Mouse (Mus musculus) lung, adult 2 months (tissue): ENCODE measurements at regions not wholly inside any gene's neighbourhood (a gene's known extent, or its start where the extent isn't known, plus 50 kb on each side); places are given as distances from the start of the nearest gene placed in this dataset.

Experiments used
- DNase-seq: peaks from one replicate; pipeline ENCODE4 v3.0.0; 2022
- H3K4me1 ChIP-seq: fragments of 200-500 bp; 2 replicates; pipeline ENCODE4 v1.6.1; 2011; ENCODE audit warnings: low read length; ENCODE audit not compliant: control insufficient read depth, insufficient read depth
- H3K4me3 ChIP-seq: fragments of 200-500 bp; replicated peaks from 2 replicates; pipeline ENCODE3; 2011; ENCODE audit warnings: low read depth, mild to moderate bottlenecking, control low read depth, low read length; ENCODE audit errors: extremely low read depth
- CTCF ChIP-seq: fragments of 200-500 bp; IDR thresholded peaks from 2 replicates; pipeline ENCODE4 v1.5.1; 2011; ENCODE audit warnings: mild to moderate bottlenecking, low read length, control low read depth; ENCODE audit not compliant: insufficient read depth
- POLR2A ChIP-seq: fragments of 200-500 bp; IDR thresholded peaks from 2 replicates; pipeline ENCODE4 v1.6.1; 2011; ENCODE audit warnings: low read depth, mild to moderate bottlenecking, control low read depth, low read length, borderline replicate concordance; ENCODE audit errors: extremely low read depth
- WGBS: fragments of 180-500 bp; shearing (Covaris S2); methylation state at CpG from one replicate; pipeline ENCODE4 v1.1.7; 2018; 5-methylcytosine and 5-hydroxymethylcytosine counted together

DNA sequence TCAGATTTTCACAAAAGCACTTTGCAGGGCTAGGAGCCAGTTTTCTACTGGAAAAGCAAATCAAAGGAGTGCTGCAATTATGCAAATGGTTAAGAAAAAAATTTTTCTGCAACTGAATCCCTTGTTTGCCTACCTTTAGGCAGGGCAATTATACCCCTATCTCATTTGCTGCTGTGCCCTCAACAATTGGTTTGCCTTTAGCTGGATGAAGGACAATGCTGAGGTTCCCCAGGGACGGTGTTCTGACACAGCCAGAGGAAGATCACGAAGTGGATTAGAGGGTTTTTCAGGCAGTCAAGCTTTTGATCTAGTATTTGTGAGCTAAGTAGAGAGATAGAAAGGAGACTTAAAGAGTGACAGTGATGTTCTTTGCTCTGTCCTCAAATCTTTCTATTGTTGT, 72.6 kb upstream of the Cerkl start:
- no peak for DNase-seq
- TF ChIP-seq POLR2A (no peak), CTCF (no peak)
- Histone ChIP-seq H3K4me3 (no peak overlapping the region), H3K4me1 (no peaks in the 10 kb centered on the region)
- WGBS, result 78% methylated on average over 2 of the region's 2 CpGs

DNA sequence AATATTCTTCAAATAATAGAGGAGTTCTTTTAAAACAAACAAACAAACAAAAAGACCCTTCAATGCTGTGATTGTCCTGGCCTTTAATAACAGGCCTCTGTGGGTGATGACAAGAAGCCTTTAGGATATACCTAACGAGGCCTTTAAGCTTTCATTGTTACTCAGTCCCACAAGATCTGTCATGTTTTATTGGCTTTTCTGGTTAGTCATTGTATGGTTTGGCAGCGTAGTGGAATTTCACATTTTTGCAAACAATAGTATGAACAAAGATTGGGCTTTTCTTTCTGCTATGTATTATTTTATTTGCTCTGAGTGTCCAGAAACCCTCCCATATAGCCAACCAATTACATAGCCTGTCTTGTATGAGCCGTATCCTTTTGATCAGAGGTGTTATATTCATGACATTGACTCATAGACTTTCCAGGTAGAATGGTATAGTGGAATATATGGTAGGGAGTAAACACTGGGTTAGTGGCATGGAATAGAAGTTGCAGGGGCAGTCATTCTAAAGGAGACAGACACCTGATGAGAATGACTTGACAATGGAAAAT, 76.1 kb upstream of the Cerkl start:
- 79% methylated on average over 3 of the region's 3 CpGs for WGBS
- H3K4me1 ChIP-seq, result no peaks in the 10 kb centered on the region
- DNase-seq, result no peak
- H3K4me3 ChIP-seq, result no peak overlapping the region
- no peak for TF ChIP-seq POLR2A
- TF ChIP-seq CTCF, result no peak

DNA sequence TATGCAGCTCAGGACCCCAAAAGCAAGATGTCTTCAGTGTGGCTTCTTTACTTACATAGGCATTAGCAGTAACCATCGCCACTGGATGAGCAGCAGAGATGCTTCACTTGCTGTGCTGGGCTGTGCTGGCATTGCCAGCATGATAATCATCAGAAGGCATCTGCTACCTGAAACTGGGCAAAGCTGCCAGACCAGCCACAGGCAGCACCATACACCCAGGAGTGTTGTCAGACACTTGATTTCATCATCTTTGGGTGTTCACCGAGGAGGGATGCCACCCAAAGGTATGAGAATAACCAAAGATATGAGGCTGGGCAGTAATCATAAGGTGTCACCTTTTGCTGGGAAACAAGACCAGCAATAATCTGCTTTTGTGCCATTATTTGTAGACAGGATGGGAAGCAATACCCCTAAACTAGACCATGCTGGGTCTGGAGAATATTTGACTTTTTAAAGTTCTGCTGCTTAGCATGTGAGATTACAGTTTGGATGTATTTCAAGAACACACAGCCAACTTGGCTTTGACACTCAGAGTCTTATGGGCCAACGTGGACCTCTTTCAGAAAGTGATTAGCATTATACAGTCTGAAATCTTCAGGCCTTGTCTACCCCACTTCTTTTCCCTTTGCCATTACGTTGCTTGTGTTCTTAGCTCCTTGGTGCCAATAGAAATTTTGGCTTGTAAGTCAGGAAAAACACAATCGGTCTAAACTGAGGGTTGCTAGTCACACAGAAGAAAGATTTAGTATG, 80.7 kb upstream of the Cerkl start:
- Histone ChIP-seq H3K4me1 (no peaks in the 10 kb centered on the region), H3K4me3 (no peak overlapping the region)
- 60% methylated on average over 5 of the region's 5 CpGs for WGBS
- no peak for DNase-seq
- no peak for TF ChIP-seq POLR2A
- TF ChIP-seq CTCF, result no peak

DNA sequence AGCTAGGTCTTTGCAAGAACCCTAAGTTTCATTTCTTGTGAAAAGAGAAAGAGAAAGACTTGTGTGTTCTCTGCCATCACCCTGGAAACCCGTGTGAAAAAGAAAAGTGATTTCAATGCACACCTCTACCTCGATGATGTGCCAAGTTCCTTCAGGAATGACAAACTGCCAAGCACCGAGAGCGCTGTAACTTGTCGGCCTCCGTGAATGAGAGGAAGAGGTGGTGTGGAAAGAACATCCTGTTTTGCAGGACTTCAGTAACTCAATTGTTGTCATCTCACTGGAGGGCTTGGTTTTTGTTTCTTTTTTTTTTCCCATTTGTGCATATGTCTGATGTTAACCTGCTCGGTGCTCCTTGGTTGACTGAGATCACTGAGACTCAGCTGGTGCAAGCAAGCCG, 83.8 kb upstream of the Cerkl start:
- TF ChIP-seq CTCF (no peak), POLR2A (no peak)
- WGBS, result 45% methylated on average over 8 of the region's 8 CpGs
- H3K4me3 ChIP-seq, result no peak overlapping the region
- DNase-seq, result no peak
- peaks cover 2% of the 10 kb centered on the region for H3K4me1 ChIP-seq

DNA sequence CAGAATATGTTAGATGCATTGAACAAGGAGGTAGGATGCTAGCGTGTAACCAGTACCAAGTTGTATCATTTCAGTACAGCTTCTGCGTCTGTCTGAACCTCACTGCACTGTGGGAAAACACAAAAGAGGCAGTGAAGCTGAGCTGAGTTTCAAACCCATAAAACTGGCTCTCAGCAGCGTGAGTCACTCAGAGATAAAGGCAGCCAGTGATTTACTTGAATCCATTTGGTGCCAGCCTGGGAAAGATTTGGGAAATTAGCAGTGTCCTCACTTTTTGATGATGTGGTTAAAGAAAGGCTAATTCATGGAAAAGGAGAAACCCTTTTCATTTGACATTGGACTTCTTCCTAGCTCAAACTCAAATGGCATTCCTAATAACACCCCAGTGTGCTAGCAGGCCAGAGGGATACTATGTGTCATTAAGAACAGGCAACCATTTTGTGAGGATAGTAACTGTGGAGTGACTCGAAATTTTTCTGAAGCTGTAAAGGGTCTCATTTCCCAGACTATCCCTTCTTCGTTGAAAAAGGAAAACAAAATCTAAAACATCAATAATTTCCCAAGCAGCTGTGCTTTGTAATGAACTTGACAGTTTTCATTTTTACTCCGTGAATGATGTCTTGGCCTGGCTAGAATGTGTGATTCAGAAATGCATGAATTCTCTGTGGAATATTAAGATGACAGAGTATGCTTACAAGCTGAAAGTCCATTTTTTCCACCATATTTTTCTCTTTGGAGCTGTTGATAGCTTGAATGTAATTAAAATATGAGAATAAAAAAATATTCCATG, 85.8 kb upstream of the Cerkl start:
- no peak for DNase-seq
- TF ChIP-seq CTCF (no peak), POLR2A (no peak)
- H3K4me3 ChIP-seq, result no peak overlapping the region
- 77% methylated on average over 6 of the region's 6 CpGs for WGBS
- peaks cover 2% of the 10 kb centered on the region for H3K4me1 ChIP-seq

DNA sequence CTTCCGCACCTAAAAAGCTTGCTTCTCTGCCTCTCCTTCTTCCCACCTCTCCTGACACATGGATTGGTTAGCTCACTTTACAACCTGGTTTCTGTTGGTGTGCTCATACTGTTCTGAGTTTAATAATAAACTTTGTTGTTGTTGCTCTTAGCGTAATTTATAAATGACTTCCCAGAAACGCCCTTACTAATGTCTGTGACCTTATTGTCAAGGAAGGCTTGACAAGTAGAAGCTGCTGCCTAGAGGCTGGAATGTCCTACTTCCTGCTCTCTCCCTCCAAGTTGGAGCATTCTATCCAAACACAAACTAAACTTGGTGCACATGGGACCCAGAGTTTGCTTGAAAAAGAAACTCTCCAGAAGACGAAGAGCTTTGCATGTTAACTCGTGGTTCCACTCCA, 86.9 kb upstream of the Cerkl start:
- TF ChIP-seq CTCF, result no peak
- no peak for TF ChIP-seq POLR2A
- WGBS, result 46% methylated on average over 5 of the region's 5 CpGs
- Histone ChIP-seq H3K4me1 (peaks cover 2% of the 10 kb centered on the region), H3K4me3 (no peak overlapping the region)
- DNase-seq, result no peak

DNA sequence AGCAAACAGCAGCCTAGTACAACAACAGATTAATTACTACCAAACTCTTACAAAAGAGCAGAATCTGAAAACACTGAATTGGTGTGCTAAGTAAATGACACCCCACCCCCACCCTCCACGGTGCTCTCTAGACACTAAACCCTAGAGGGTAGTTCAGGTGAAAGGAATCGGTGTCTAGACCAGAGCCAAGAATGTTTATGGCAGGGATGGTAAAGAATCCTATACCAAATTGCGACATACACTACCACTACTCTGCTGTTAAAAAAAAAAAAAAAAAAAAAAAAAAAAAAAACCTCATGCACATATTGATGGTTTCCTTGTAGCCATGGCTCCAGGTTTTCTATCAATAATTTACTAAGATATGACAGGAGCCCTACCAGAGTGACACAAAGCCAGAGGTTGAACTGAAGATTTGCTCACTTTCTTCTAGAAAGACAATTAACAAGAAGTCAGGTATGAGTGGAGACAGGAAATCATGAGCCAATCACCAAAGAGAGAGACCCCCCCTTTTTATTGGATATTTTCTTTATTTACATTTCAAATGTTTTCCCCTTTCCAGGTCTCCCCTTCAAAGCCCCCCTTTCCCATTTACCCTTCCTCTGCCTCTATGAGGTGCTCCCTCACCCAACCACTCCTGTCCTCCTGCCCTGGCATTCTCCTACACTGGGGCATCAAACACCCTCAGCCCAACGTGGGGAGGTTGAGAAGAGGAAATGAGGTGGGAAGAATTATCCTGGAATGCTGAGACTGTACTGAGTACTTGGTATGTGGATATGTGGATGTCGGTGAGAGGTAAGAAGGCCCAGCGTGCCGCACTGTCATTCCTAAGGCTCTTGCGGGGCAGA, 87.6 kb upstream of the Cerkl start:
- Histone ChIP-seq H3K4me3 (no peak overlapping the region), H3K4me1 (peaks cover 2% of the 10 kb centered on the region)
- WGBS, result 80% methylated on average over 8 of the region's 8 CpGs
- DNase-seq, result no peak
- TF ChIP-seq CTCF, result no peak
- no peak for TF ChIP-seq POLR2A

DNA sequence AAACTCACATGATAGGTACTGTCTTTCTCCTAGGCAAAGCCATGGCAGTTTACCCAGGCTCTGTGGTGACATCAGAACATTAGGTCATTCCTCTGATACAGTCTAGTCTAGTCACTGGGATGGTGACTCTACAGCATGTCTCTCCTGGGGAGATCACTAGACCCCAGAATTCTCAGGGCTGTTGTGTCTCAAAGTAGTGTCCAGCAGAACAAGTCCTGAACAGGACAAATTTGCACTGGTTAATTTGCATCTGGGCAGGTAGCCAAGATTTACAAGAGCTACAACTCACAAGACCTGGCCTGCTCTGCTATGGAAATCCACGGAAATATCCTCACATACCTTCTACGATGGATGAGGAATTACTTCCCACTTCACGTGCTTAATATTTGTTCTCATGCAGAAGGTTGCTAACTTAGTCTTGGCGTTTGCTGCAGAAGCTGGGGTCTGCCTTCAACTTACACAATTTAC, 88.2 kb upstream of the Cerkl start:
- WGBS, result 56% methylated on average over 4 of the region's 4 CpGs
- no peak for TF ChIP-seq POLR2A
- no peak for TF ChIP-seq CTCF
- no peak overlapping the region for H3K4me3 ChIP-seq
- peaks cover 2% of the 10 kb centered on the region for H3K4me1 ChIP-seq
- no peak for DNase-seq

DNA sequence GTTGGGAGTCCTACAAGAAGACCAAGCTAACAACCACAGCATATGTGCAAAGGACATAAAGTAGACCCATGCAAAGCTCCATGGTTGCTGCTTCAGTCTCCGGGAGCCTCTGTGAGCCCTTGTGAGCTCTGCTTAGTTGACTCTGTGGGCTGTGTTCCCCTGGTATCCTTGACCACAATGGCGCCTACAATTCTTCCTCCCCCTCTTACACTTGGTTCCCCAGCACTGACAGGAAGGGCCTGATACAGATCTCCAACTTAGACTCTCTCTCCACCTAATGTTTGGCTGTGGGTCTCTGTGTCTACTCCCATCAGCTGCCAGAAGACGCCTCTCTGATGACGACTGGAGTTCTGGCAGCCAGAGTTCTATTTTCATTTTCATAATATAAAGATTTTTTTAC, 88.9 kb upstream of the Itprid2 start:
- no peak for DNase-seq
- Histone ChIP-seq H3K4me3 (no peak overlapping the region), H3K4me1 (peaks cover 2% of the 10 kb centered on the region)
- TF ChIP-seq POLR2A (no peak), CTCF (no peak)
- 53% methylated on average over 4 of the region's 4 CpGs for WGBS

DNA sequence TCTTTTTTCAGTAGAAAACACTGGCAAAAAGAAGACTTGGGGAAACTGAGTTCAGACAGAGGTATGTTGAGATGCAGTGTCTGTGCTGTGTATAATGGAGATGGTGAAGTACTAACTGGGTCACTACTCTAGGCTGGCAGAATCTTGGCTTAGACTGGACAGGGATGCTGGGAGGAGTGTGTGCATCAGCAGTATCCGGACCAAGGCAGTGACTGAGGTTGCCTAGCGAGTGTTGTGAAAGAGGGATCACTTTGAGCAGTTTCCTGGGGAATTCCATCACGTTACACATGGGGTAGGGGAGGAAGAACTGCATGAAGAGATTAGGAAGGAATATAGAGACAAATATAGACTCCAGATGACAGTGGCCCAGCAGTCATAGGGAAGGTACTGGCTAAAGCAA, 87.9 kb upstream of the Itprid2 start:
- DNase-seq, result no peak
- TF ChIP-seq CTCF, result no peak
- TF ChIP-seq POLR2A, result no peak
- 59% methylated on average over 3 of the region's 3 CpGs for WGBS
- Histone ChIP-seq H3K4me1 (peaks cover 2% of the 10 kb centered on the region), H3K4me3 (no peak overlapping the region)
